Comparison of ENCODE assay signal across 8 mouse cellular contexts in the genomic region with DNA sequence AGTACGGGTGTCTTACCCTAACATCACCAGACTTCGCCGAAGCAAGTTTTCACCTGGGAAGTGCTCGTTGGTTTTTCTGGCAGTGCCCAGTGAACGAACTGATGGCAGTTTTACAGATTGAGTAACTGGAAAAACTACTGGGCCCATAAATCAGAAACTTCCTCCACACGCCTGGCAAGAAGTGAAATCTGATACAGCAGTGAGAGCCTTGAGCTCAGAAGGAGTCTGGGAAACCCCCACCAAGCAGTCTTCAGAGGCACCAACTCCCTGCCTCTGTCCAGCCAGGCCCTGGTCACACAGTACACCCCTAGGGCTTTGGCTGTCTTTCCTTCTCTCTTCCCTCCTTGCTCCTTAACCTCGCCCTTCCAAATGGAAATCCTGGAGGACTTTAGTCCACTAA. TPM values are rescaled to one million over a fixed set of nuclear protein-coding genes. Genes with fewer than 3 reads are reported as not detected.
DNase-seq lines count a peak whose midpoint lies in the region; ATAC-seq and TF ChIP-seq lines count a peak whose summit lies in the region.

No protein-coding gene starts in this region.

- H3K4me2 ChIP-seq in lung, embryonic 15.5 days = no peak overlapping the region
- no peak overlapping the region for H3K4me2 ChIP-seq in embryonic facial prominence, embryonic 11.5 days (ENCODE audit: low read depth, low read length)
- H3K4me2 ChIP-seq in kidney, postnatal 0 days (ENCODE audit: low read length) = peak overlapping the region; percentile 19
- H3K4me2 ChIP-seq in stomach, embryonic 16.5 days (ENCODE audit: low read depth, low read length) = no peak overlapping the region
- H3K4me2 ChIP-seq in midbrain, embryonic 15.5 days = no peak overlapping the region

- H3K4me3 ChIP-seq in lung, embryonic 15.5 days = no peak overlapping the region
- no peak overlapping the region for H3K4me3 ChIP-seq in embryonic facial prominence, embryonic 11.5 days (ENCODE audit: low read depth, low read length)
- H3K4me3 ChIP-seq in kidney, postnatal 0 days (replicated peaks; ENCODE audit: low read depth, low read length) = no peak overlapping the region
- H3K4me3 ChIP-seq in stomach, embryonic 16.5 days (replicated peaks; ENCODE audit: low read length) = no peak overlapping the region
- H3K4me3 ChIP-seq in midbrain, embryonic 15.5 days = no peak overlapping the region
- no peak overlapping the region for H3K4me3 ChIP-seq in left cerebral cortex, adult 2 months

- no peak for TF ChIP-seq CTCF in kidney, postnatal 0 days (IDR thresholded peaks at IDR 0.05; ENCODE audit: low read depth)
- no peak for TF ChIP-seq CTCF in left cerebral cortex, adult 2 months (IDR thresholded peaks at IDR 0.05)

- no peaks in the 10 kb centered on the region for H3K27me3 ChIP-seq in lung, embryonic 15.5 days
- no peaks in the 10 kb centered on the region for H3K27me3 ChIP-seq in embryonic facial prominence, embryonic 11.5 days (ENCODE audit: control insufficient read depth, insufficient read depth, low read length)
- H3K27me3 ChIP-seq in kidney, postnatal 0 days (ENCODE audit: insufficient read depth, low read length) = no peaks in the 10 kb centered on the region
- H3K27me3 ChIP-seq in stomach, embryonic 16.5 days (ENCODE audit: control insufficient read depth, insufficient read depth, low read length) = no peaks in the 10 kb centered on the region
- no peaks in the 10 kb centered on the region for H3K27me3 ChIP-seq in midbrain, embryonic 15.5 days (replicated peaks)

- no peaks in the 10 kb centered on the region for H3K9me3 ChIP-seq in lung, embryonic 15.5 days
- no peaks in the 10 kb centered on the region for H3K9me3 ChIP-seq in embryonic facial prominence, embryonic 11.5 days (replicated peaks; ENCODE audit: control insufficient read depth, low read length)
- no peaks in the 10 kb centered on the region for H3K9me3 ChIP-seq in kidney, postnatal 0 days (replicated peaks; ENCODE audit: low read length)
- H3K9me3 ChIP-seq in stomach, embryonic 16.5 days (replicated peaks; ENCODE audit: control insufficient read depth, low read length) = no peaks in the 10 kb centered on the region
- no peaks in the 10 kb centered on the region for H3K9me3 ChIP-seq in midbrain, embryonic 15.5 days

- WGBS in lung, embryonic 15.5 days = 10% methylated on average over 7 of the region's 7 CpGs
- 39% methylated on average over 7 of the region's 7 CpGs for WGBS in embryonic facial prominence, embryonic 11.5 days
- WGBS in kidney, postnatal 0 days = 5% methylated on average over 7 of the region's 7 CpGs
- 19% methylated on average over 7 of the region's 7 CpGs for WGBS in stomach, embryonic 16.5 days
- WGBS in midbrain, embryonic 15.5 days = 69% methylated on average over 7 of the region's 7 CpGs

- intact Hi-C loops in left cerebral cortex, adult 2 months (cut with DNase I) = no loop called here

- H3K36me3 ChIP-seq in lung, embryonic 15.5 days = no peaks in the 10 kb centered on the region
- no peaks in the 10 kb centered on the region for H3K36me3 ChIP-seq in embryonic facial prominence, embryonic 11.5 days (replicated peaks; ENCODE audit: control insufficient read depth, insufficient read depth, low read depth, low read length)
- no peaks in the 10 kb centered on the region for H3K36me3 ChIP-seq in kidney, postnatal 0 days (ENCODE audit: insufficient read depth, low read length)
- no peaks in the 10 kb centered on the region for H3K36me3 ChIP-seq in stomach, embryonic 16.5 days (ENCODE audit: control insufficient read depth, insufficient read depth, low read length)
- no peaks in the 10 kb centered on the region for H3K36me3 ChIP-seq in midbrain, embryonic 15.5 days (replicated peaks)

- no peak overlapping the region for H3K9ac ChIP-seq in lung, embryonic 15.5 days
- H3K9ac ChIP-seq in embryonic facial prominence, embryonic 11.5 days (replicated peaks; ENCODE audit: low read length) = no peak overlapping the region
- no peak overlapping the region for H3K9ac ChIP-seq in kidney, postnatal 0 days (ENCODE audit: low read depth, low read length)
- H3K9ac ChIP-seq in stomach, embryonic 16.5 days (ENCODE audit: low read length) = no peak overlapping the region; the same call in 1 of the 2 replicates
- no peak overlapping the region for H3K9ac ChIP-seq in midbrain, embryonic 15.5 days

- H3K27ac ChIP-seq in lung, embryonic 15.5 days = peak overlapping the region; percentile 60
- H3K27ac ChIP-seq in embryonic facial prominence, embryonic 11.5 days (replicated peaks; ENCODE audit: low read depth, low read length) = no peak overlapping the region
- 0 out of 2 replicates have a peak overlapping the region, but pooled peaks have one; percentile 42 for H3K27ac ChIP-seq in kidney, postnatal 0 days
- no peak overlapping the region for H3K27ac ChIP-seq in stomach, embryonic 16.5 days (ENCODE audit: low read length)
- no peak overlapping the region for H3K27ac ChIP-seq in midbrain, embryonic 15.5 days
- H3K27ac ChIP-seq in left cerebral cortex, adult 2 months = no peak overlapping the region

- peak; percentile 66 for ATAC-seq in lung, embryonic 15.5 days (ENCODE audit: borderline replicate concordance, extremely low read depth, low FRiP score, low TSS enrichment)
- ATAC-seq in embryonic facial prominence, embryonic 11.5 days (replicated peaks; ENCODE audit: insufficient number of reproducible peaks, low FRiP score, low TSS enrichment, low read depth) = 0 out of 2 replicates have a peak, but pooled peaks have one; percentile 66
- peak; percentile 86 for ATAC-seq in kidney, postnatal 0 days (replicated peaks; ENCODE audit: low FRiP score, low read depth)
- peak; percentile 61; the same call in 1 of the 2 replicates for ATAC-seq in stomach, embryonic 16.5 days (ENCODE audit: insufficient read depth, low FRiP score)
- ATAC-seq in midbrain, embryonic 15.5 days (replicated peaks) = no peak

- no peak for DNase-seq in lung, postnatal 25 days (ENCODE audit: low spot score)
- peak; percentile 54 for DNase-seq in embryonic facial prominence, embryonic 11.5 days (ENCODE audit: low spot score)
- DNase-seq in kidney, postnatal 0 days (ENCODE audit: low spot score) = peak; percentile 95
- DNase-seq in thymus, postnatal 25 days = no peak
- no peak for DNase-seq in left cerebral cortex, adult 2 months (ENCODE audit: extremely low spot score in 1 of 2, low spot score in 2 of 2)

- peaks cover 54% of the 10 kb centered on the region for H3K4me1 ChIP-seq in lung, embryonic 15.5 days
- H3K4me1 ChIP-seq in embryonic facial prominence, embryonic 11.5 days (ENCODE audit: control insufficient read depth, insufficient read depth, low read length) = no peaks in the 10 kb centered on the region
- peaks cover 17% of the 10 kb centered on the region for H3K4me1 ChIP-seq in kidney, postnatal 0 days (replicated peaks; ENCODE audit: insufficient read depth, low read length)
- H3K4me1 ChIP-seq in stomach, embryonic 16.5 days (ENCODE audit: control insufficient read depth, insufficient read depth, low read length) = peaks cover 26% of the 10 kb centered on the region
- H3K4me1 ChIP-seq in midbrain, embryonic 15.5 days = no peaks in the 10 kb centered on the region

RNA-seq across cellular contexts. Expression of a gene that starts 28.9 kb away (rescaled TPM):
- polyA plus RNA-seq in lung, embryonic 15.5 days (2015; fragmentation: Nextera tagmentation; extraction: Ambion mirVana) = 12.8 and 15.1 TPM in 2 replicates
- polyA plus RNA-seq in embryonic facial prominence, embryonic 11.5 days (2014; fragmentation: Nextera tagmentation; extraction: Ambion mirVana) = 0.04 and 0.14 TPM in 2 replicates
- polyA plus RNA-seq in kidney, postnatal 0 days (2015; fragmentation: Nextera tagmentation; extraction: Ambion mirVana) = 0.14 and 0.64 TPM in 2 replicates
- polyA plus RNA-seq in stomach, embryonic 16.5 days (2015; fragmentation: Nextera tagmentation; extraction: Ambion mirVana) = 1.2 and 1.6 TPM in 2 replicates
- 0.25 and 0.32 TPM in 2 replicates for polyA plus RNA-seq in midbrain, embryonic 15.5 days (2015; fragmentation: Nextera tagmentation; extraction: Ambion mirVana)
- total RNA-seq in left cerebral cortex, adult 2 months (2021) = under 1 TPM; 0.45 to 0.94 TPM

Comparison
In these comparisons a context has a peak if more than half of its experiments do, and no peak if none do; other contexts are left out.
1. H3K27ac ChIP-seq: peak in lung, embryonic 15.5 days (single experiment) and kidney, postnatal 0 days (single experiment); none in embryonic facial prominence, embryonic 11.5 days (single experiment), stomach, embryonic 16.5 days (single experiment), midbrain, embryonic 15.5 days (single experiment) and left cerebral cortex, adult 2 months (single experiment).
2. DNase-seq: peak in embryonic facial prominence, embryonic 11.5 days (single experiment) and kidney, postnatal 0 days (single experiment); none in lung, postnatal 25 days (single experiment), thymus, postnatal 25 days (single experiment) and left cerebral cortex, adult 2 months (0 of 2).